Mouse (Mus musculus) heart, postnatal 36 days (tissue): ENCODE results near the gene Cradd. TPM values are rescaled to one million over a fixed set of nuclear protein-coding genes. Genes with fewer than 3 reads are reported as not detected.

Experiments used
- DNase-seq, 2 experiments: peaks; one replicate each; pipeline ENCODE4 v3.0.0; 2021 to 2022
- intact Hi-C: fragments of 180-260 bp; cut with DNase I; formaldehyde crosslinking; loops from one replicate; pipeline ENCODE4 v1.15.1; 2025
- total RNA-seq, 2 experiments: library from RNA; stranded (reverse); gene quantifications; 2 replicates each; pipeline ENCODE4 v1.2.3; 2021

Gene Cradd
- total RNA-seq, 2 experiments from 2014 or later: 8.8 to 12.5 TPM

DNA sequence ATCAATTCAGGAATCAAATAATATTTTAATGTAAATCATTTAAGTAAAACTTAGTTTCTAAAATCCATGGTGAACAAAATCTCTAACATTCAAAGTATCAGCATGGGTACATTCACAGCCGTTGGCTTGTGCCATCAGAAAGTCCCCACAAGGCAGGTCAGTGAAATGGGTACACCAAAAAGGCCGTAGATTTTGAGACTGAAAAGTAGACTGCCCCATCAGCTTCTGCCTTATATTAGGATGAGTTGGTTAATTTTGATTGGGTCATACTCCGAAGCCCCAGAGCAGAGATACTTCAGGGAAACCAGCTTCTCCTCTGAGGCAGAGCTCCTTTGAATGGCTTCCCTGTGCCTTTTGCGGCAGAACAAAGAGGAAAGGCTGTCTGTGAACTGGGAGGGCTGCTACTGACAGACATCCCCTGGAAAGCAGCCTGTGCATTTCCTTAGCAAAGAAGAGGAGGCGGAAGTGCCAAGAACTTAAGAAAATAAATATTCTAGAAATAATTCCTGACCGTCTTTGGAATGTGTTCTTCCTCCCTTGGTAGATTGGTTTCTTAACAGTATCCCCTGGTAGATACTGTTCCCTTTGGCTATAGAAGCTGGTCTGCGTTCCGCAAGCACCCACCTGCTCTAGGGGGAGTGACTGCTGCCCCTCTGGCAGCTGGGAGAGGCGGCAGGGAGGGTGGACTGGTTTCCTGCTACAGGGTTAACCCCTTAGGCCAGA is 178.6 kb downstream of the Cradd start:
- DNase-seq: peak; percentile 29 to 45
- intact Hi-C loops: loop anchor here (2.0 kb wide), 1 partner anchor 47 kb away; no protein-coding TSS in a partner anchor

DNA sequence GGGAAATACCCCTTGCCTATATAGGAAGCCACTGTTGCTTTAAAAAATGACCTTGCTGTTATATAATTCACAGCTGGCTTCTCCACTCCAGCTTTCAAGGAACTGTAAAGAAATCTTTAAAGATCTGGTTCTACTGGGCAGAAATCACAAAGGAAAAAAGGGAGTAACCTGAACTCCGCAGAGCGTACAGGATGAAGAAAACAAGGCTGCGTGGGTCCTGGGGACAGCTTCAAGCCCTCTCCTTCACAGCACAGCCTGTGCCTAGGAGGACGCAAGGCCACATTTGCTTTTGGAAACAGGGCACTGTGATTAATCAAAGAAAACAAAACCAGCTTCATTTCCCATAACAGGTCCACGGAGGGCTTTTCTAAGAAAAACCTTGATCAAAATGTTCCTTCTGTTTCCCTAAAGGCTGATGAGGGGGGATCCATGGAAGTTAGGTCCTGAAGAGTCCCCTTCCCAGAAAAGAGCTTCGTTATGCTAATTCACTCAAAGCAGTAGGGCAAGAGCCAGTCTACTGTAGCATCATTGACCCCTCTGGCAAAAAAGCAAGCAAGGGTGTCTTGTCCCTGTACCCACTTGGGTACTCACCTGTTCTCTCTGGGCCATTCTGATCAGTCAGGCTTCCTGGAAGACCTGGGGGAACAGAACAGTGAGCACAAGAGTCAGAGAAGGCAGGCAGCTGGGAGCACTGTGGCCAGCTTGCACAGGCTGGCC is 179.4 kb downstream of the Cradd start:
- DNase-seq: no peak
- intact Hi-C loops: loop anchor here (2.0 to 5.0 kb wide), 2 partner anchors 42 to 48 kb away; no protein-coding TSS in a partner anchor

DNA sequence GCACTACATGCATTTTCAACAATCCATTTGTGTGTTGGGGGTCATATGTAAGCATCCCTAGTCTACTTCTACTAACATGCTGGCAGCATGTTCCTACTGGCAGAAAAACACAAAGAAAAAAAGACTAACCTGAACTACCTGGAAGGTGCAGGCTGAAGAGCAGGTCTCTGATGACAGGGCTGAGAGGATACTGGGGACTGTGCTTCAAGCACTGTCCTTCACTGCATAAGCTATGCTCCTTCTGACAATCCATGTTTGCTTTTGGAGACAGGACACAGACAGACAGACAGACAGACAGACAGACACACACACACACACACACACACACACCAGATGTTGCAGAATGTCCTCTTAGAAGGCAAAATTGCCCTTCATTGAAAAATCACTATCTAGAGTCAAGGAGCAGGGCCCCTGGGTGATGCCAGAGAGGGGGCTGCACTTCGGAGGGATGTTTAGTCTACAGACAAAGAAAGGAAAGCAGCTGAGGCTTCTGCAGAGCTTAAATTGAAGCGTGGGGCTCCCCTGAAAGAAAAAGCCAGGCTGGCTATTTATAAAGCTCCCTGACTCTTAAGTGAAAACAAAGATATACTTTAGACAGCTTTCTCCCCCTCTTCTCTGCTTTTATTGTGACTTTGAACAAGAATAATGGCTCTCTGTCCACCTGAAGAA is 180.4 kb downstream of the Cradd start:
- no peak for DNase-seq

DNA sequence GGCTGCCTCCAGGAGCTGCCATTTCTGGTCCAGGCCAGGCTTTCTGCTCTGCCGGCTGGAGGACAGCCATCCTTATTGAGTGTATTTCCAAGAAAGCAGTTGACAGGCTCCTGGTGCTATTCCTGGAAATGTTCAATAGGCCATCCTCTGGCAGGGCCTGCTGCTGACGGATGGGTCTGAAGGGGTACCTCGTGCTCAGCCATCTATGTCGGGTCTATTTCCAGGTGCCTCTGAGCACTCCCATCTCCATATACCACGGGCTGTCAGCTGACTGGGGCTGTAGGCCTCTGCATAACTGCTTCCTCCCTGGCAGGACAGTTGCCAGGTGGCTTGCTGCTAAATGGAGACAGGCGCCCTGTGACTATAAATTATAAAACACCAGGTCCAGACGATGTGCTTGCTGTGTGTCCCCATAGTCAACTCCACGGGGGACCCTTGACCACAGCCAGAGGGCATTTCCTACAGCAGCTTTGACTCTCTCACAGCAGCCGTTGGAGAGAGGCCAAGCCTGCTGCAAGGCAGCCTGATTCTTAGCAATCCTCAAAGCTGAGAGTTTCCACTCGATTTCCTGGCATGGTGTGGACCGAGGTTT is 181.0 kb downstream of the Cradd start:
- intact Hi-C loops: loop anchor here (2.0 to 5.0 kb wide), 4 partner anchors 41 to 274 kb away; partner anchors contain the start of gene Socs2
- peak; percentile 74 to 83 for DNase-seq

More for the DNA sequence above, 180.4 kb downstream of the Cradd start:
- intact Hi-C loops: loop anchor here (2.0 to 5.0 kb wide), 5 partner anchors 41 to 273 kb away; partner anchors contain the start of gene Socs2

DNA sequence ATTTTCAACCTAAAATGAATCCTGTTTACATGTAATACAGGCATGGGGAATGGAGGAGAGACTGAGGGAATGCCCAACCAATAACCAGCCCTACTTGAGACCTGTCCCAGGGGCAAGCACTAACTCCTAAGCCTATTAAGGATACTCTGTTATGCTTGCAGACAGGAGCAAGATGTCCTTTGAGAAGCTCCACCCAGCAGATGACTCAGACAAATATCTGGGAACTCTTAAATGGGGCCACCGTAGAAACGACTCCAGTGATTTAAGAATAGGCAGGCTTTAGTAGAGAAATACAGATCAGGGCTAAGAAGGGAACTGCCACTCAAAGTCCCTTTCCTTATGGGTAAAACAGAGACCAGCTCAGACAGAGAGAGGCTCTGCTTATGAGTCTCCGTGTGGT is 182.9 kb downstream of the Cradd start:
- intact Hi-C loops: loop anchor here (5.0 kb wide), 1 partner anchor 39 kb away; no protein-coding TSS in a partner anchor
- DNase-seq: no peak

DNA sequence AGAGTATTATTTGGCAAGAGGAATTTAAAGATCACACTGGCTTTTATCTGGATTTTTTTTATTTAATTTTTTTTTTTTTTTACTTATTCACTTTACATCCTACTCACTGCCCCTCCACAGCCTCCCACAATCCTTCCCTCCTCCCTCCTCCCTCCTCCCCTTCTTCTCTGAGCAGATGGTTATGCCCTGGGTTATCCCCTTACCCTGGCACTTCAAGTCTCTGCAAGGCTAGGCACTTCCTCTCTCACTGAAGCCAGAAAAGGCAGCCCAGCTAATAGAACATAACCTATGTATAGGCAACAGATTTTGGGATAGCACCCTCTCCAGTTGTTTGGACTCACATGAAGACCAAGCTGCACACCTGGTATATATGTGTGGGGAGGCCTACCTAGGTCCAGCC is 183.7 kb downstream of the Cradd start:
- intact Hi-C loops: loop anchor here (5.0 kb wide), 1 partner anchor 38 kb away; no protein-coding TSS in a partner anchor
- DNase-seq: no peak

DNA sequence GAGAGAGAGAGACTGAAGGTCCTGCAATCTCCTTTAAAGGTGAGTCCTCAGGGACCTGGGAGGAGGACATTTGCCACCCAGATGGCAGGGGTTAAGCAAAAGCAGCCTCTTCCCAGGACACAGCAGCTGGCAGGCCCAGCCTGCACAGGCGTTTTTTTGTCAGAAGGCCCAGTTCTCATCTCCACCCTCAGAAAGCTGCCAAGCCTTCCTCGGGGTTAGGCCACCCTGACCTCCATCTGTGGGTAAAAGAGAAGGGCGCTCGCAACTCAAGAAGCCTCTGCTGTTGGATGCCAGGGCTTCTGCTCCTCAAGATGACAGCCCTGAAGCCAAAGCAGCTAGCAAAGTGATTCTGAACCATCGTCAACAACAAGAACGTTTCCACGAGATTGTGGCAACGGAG is 184.3 kb downstream of the Cradd start:
- intact Hi-C loops: loop anchor here (2.0 to 5.0 kb wide), 2 partner anchors 21 to 37 kb away; no protein-coding TSS in a partner anchor
- DNase-seq: peak; percentile 50 to 76

DNA sequence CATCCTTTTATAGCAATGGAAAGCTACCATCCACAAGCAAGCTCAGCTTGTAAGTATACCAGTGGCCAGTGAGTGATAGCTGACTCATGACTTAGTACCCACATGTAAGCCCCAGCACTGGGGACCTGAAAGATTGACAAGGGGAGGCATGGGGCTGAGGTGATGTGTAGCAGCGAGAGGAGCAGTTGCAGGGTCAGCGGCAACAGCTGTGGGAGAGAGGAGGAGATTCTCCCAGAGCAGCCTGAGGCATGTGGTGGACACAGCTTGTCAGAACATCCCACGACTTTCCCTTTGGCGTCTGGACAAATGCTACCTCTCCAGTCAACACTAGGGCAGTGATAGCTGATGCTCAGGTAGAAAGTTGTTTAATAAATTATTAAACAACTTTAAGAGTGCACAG is 190.9 kb downstream of the Cradd start:
- DNase-seq: no peak
- intact Hi-C loops: no loop called here

Other genes starting within 250 kb of the Cradd start
- 10 to 100 TPM; 44.7 to 57.0 TPM for gene Socs2, start 93.0 kb upstream of the Cradd start, total RNA-seq
- gene Mrpl42, start 177.8 kb upstream of the Cradd start, total RNA-seq: 100 to 1,000 TPM; 436 to 467 TPM
- 10 to 100 TPM; 88.0 to 92.7 TPM for gene Ube2n, start 191.0 kb upstream of the Cradd start, total RNA-seq
- gene Nudt4, start 240.0 kb upstream of the Cradd start, total RNA-seq: 100 to 1,000 TPM; 245 to 277 TPM